Mouse (Mus musculus) bone marrow macrophage, adult 2 months (primary cell): Measurements from ENCODE around the gene Drc1.

ENCODE experiments used
- CTCF ChIP-seq: IDR thresholded peaks from 2 replicates; pipeline ENCODE4 v1.5.1; 2012; ENCODE audit warnings: low read depth, mild to moderate bottlenecking, low read length, moderate library complexity
- POLR2A ChIP-seq: IDR thresholded peaks from 2 replicates; pipeline ENCODE4 v1.6.1; 2012; ENCODE audit warnings: mild to moderate bottlenecking, low read depth, low read length, borderline replicate concordance

- TF ChIP-seq CTCF (no peak), POLR2A (no peak)
Measured at GRCm38 (mm10) chr5:30231891-30232270, 49.3 kb upstream of the Drc1 start.
